Mouse (Mus musculus): Measurements from ENCODE around the gene Gm10188. TPM values are rescaled to one million over a fixed set of nuclear protein-coding genes. Genes with fewer than 3 reads are reported as not detected.

The Gm10188 gene
- polyA plus RNA-seq, 1 experiment, result not detected

DNA sequence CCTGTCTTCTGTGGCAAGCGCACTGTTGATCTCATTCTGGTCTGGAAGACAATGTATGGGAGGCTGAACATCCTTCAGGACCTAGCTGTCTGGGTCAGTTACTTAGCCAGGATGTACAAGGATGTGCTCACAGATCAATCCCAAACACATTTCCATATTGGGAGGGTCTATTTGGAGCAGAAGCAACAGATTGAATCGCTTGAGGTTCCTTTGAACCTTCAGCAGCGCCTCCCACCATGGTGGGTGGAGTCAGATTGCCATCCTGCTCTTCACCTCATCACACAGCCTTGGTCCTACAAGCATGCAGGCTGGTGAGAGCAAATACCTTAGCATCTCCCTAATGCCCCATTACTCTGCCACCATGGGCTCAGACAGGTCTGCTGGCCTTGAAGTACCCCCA lies 35.8 kb downstream of the Gm10188 start:
- Histone ChIP-seq H3K9ac (ENCODE audit: low read depth, poor library complexity, severe bottlenecking) (no peak overlapping the region), H3K9me3 (replicated peaks; ENCODE audit: control insufficient read depth, insufficient read depth, low read length, poor library complexity, severe bottlenecking) (no peaks in the 10 kb centered on the region), H3K27ac (ENCODE audit: insufficient read depth, low read length) (peak overlapping the region; percentile 20; the same call in 1 of the 2 replicates), H3K36me3 (ENCODE audit: control insufficient read depth, insufficient read depth, low read length, poor library complexity, severe bottlenecking) (no peaks in the 10 kb centered on the region), H3K4me3 (ENCODE audit: low read depth, low read length) (no peak overlapping the region), H3K4me1 (ENCODE audit: control insufficient read depth, insufficient read depth, low read length) (peaks cover 15% of the 10 kb centered on the region), H3K27me3 (ENCODE audit: control insufficient read depth, insufficient read depth, low read length, poor library complexity, severe bottlenecking) (no peaks in the 10 kb centered on the region)
- TF ChIP-seq POLR2A (IDR thresholded peaks at IDR 0.05; ENCODE audit: insufficient read depth, low read length) (no peak), CTCF (IDR thresholded peaks at IDR 0.05; ENCODE audit: low read depth, low read length) (no peak)

GRCm38 (mm10) chr1:132191786-132192680 lies 37.5 kb downstream of the Gm10188 start:
- Histone ChIP-seq H3K9ac (ENCODE audit: low read depth, poor library complexity, severe bottlenecking) (peak overlapping the region; percentile 89), H3K36me3 (ENCODE audit: control insufficient read depth, insufficient read depth, low read length, poor library complexity, severe bottlenecking) (no peaks in the 10 kb centered on the region), H3K9me3 (replicated peaks; ENCODE audit: control insufficient read depth, insufficient read depth, low read length, poor library complexity, severe bottlenecking) (no peaks in the 10 kb centered on the region), H3K27me3 (ENCODE audit: control insufficient read depth, insufficient read depth, low read length, poor library complexity, severe bottlenecking) (no peaks in the 10 kb centered on the region), H3K4me1 (ENCODE audit: control insufficient read depth, insufficient read depth, low read length) (peaks cover 10% of the 10 kb centered on the region), H3K27ac (ENCODE audit: insufficient read depth, low read length) (peak overlapping the region; percentile 6), H3K4me3 (ENCODE audit: low read depth, low read length) (peak overlapping the region; percentile 84)
- TF ChIP-seq POLR2A (IDR thresholded peaks at IDR 0.05; ENCODE audit: insufficient read depth, low read length) (no peak), CTCF (IDR thresholded peaks at IDR 0.05; ENCODE audit: low read depth, low read length) (peak; percentile 43), EP300 (IDR thresholded peaks at IDR 0.05; ENCODE audit: insufficient read depth, low read depth, low read length) (no peak)

DNA sequence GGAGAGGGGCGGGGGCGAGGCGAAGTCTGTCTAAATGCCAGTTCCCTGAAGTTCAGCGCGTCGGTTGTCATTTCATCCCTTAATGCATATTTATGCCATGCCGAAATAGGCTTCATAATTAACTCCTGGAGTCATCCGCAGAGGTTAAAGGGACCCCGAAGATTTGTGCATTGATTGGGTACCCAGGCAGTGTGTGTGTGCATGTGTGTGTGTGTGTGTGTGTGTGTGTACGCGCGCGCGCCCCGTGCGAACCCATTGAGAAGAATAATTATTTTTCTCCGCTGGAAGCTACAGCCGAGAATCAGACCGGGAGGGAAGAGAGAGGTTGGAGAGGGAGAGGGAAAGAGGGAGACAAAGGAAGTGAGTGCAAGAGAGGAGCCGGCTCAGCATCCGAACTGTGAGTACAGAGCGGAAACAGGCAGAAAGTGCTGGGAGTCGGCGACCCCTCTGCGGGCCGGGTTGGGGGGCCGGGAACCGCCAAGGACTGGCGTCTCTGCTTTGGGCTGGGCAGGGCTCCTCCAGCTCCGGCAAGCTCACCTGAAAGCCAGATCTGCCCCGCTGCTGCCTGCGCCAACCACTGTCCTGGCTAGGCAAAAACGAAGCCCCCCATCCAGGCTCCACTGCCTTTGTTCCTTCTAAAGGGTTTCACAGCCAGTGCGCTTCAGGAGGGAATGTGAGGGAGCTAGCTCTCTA lies 38.3 kb downstream of the Gm10188 start, which contains the start of the genes Lemd1 and AC124108.1:
TSS of gene Lemd1 (plus strand) at position 339 of the 693 bp plus-strand sequence.
TSS of gene AC124108.1 (plus strand) at position 365 of the 693 bp plus-strand sequence.
- peak within 1 kb of the TSS; percentile 84 for H3K4me3 ChIP-seq (ENCODE audit: low read depth, low read length)
- peaks cover 7% of the 10 kb centered on the region for H3K4me1 ChIP-seq (ENCODE audit: control insufficient read depth, insufficient read depth, low read length)
- H3K9me3 ChIP-seq (replicated peaks; ENCODE audit: control insufficient read depth, insufficient read depth, low read length, poor library complexity, severe bottlenecking), result no peaks in the 10 kb centered on the region
- no peaks in the 10 kb centered on the region for H3K36me3 ChIP-seq (ENCODE audit: control insufficient read depth, insufficient read depth, low read length, poor library complexity, severe bottlenecking)
- no peaks in the 10 kb centered on the region for H3K27me3 ChIP-seq (ENCODE audit: control insufficient read depth, insufficient read depth, low read length, poor library complexity, severe bottlenecking)
- peak within 1 kb of the TSS; percentile 89 for H3K9ac ChIP-seq (ENCODE audit: low read depth, poor library complexity, severe bottlenecking)
- TF ChIP-seq CTCF (IDR thresholded peaks at IDR 0.05; ENCODE audit: low read depth, low read length) (no peak), POLR2A (IDR thresholded peaks at IDR 0.05; ENCODE audit: insufficient read depth, low read length) (no peak), EP300 (IDR thresholded peaks at IDR 0.05; ENCODE audit: insufficient read depth, low read depth, low read length) (no peak)
- H3K27ac ChIP-seq (ENCODE audit: insufficient read depth, low read length), result peak within 1 kb of the TSS; percentile 6

DNA sequence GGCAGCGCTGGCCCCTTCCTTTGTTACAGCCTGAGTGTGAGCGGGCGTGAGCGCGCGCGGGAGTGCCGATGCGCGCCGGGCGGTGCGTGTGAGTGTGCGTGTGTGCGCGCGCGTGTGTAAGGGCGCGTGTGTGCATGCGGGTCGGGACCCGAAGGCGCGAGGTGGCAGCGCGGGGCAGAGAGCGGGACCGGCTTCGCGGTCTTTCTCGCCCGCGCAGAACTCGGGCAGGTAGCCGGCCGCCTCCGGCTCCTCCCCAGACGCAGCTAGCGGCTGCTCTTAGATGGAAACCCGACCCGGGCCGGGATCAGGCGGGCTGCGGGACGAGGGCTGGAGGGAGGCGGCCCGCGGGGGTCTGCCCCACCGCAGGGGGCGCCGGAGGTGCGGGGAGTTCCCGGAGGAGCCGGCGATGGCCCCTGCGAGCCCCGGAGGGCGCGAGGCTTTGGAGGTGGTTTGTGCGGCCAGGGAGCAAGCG lies 38.9 kb downstream of the Gm10188 start:
- Histone ChIP-seq H3K9me3 (replicated peaks; ENCODE audit: control insufficient read depth, insufficient read depth, low read length, poor library complexity, severe bottlenecking) (no peaks in the 10 kb centered on the region), H3K4me3 (ENCODE audit: low read depth, low read length) (peak overlapping the region; percentile 84), H3K27ac (ENCODE audit: insufficient read depth, low read length) (no peak overlapping the region), H3K27me3 (ENCODE audit: control insufficient read depth, insufficient read depth, low read length, poor library complexity, severe bottlenecking) (no peaks in the 10 kb centered on the region), H3K4me1 (ENCODE audit: control insufficient read depth, insufficient read depth, low read length) (peaks cover 7% of the 10 kb centered on the region), H3K36me3 (ENCODE audit: control insufficient read depth, insufficient read depth, low read length, poor library complexity, severe bottlenecking) (no peaks in the 10 kb centered on the region), H3K9ac (ENCODE audit: low read depth, poor library complexity, severe bottlenecking) (peak overlapping the region; percentile 89)
- no peak for TF ChIP-seq CTCF (IDR thresholded peaks at IDR 0.05; ENCODE audit: low read depth, low read length)
- no peak for TF ChIP-seq EP300 (IDR thresholded peaks at IDR 0.05; ENCODE audit: insufficient read depth, low read depth, low read length)
- TF ChIP-seq POLR2A (IDR thresholded peaks at IDR 0.05; ENCODE audit: insufficient read depth, low read length), result no peak

GRCm38 (mm10) chr1:132190040-132190513 lies 39.5 kb downstream of the Gm10188 start:
- Histone ChIP-seq H3K9me3 (replicated peaks; ENCODE audit: control insufficient read depth, insufficient read depth, low read length, poor library complexity, severe bottlenecking) (no peaks in the 10 kb centered on the region), H3K27ac (ENCODE audit: insufficient read depth, low read length) (no peak overlapping the region), H3K4me3 (ENCODE audit: low read depth, low read length) (peak overlapping the region; percentile 50), H3K36me3 (ENCODE audit: control insufficient read depth, insufficient read depth, low read length, poor library complexity, severe bottlenecking) (no peaks in the 10 kb centered on the region), H3K9ac (ENCODE audit: low read depth, poor library complexity, severe bottlenecking) (peak overlapping the region; percentile 89), H3K4me1 (ENCODE audit: control insufficient read depth, insufficient read depth, low read length) (peaks cover 4% of the 10 kb centered on the region), H3K27me3 (ENCODE audit: control insufficient read depth, insufficient read depth, low read length, poor library complexity, severe bottlenecking) (no peaks in the 10 kb centered on the region)
- TF ChIP-seq EP300 (IDR thresholded peaks at IDR 0.05; ENCODE audit: insufficient read depth, low read depth, low read length) (no peak), POLR2A (IDR thresholded peaks at IDR 0.05; ENCODE audit: insufficient read depth, low read length) (no peak), CTCF (IDR thresholded peaks at IDR 0.05; ENCODE audit: low read depth, low read length) (no peak)

Measured in ES-Bruce4 (cell line).